Mouse (Mus musculus) forebrain, postnatal 0 days (tissue): ENCODE measurements around the gene Tprg. TPM values are rescaled to one million over a fixed set of nuclear protein-coding genes. Genes with fewer than 3 reads are reported as not detected.

Source experiments
- ATAC-seq: fragments of 200-750 bp; cut with Nextera tagmentation; 2 replicates; pipeline ENCODE4 v1.8.0; 2017; ENCODE audit warnings: mild to moderate bottlenecking, moderate library complexity
- DNase-seq: peaks from one replicate; pipeline ENCODE4 v3.0.0-alpha.2; 2015
- H3K27ac ChIP-seq: fragments of 300-500 bp; sonication (generic); 2 replicates; pipeline ENCODE4 v1.5.1; 2014; ENCODE audit warnings: low read depth, mild to moderate bottlenecking, antibody characterized with exemption, low read length, moderate library complexity, mixed read lengths
- H3K27me3 ChIP-seq: fragments of 300-500 bp; sonication (generic); 2 replicates; pipeline ENCODE4 v1.6.1; 2014; ENCODE audit warnings: mild to moderate bottlenecking, low read length, mixed read lengths; ENCODE audit not compliant: insufficient read depth
- H3K36me3 ChIP-seq: fragments of 300-500 bp; sonication (generic); 2 replicates; pipeline ENCODE4 v1.6.1; 2014; ENCODE audit warnings: mild to moderate bottlenecking, moderate library complexity; ENCODE audit not compliant: insufficient read depth
- H3K4me1 ChIP-seq: fragments of 300-500 bp; sonication (generic); 2 replicates; pipeline ENCODE4 v1.6.1; 2014; ENCODE audit warnings: antibody characterized with exemption; ENCODE audit not compliant: insufficient read depth
- H3K4me2 ChIP-seq: fragments of 300-500 bp; sonication (generic); 2 replicates; pipeline ENCODE4 v1.6.1; 2014; ENCODE audit warnings: low read depth, mild to moderate bottlenecking, moderate library complexity
- H3K4me3 ChIP-seq: fragments of 300-500 bp; sonication (generic); 2 replicates; pipeline ENCODE4 v1.5.1; 2014; ENCODE audit warnings: low read depth, low read length, mixed read lengths
- H3K9ac ChIP-seq: fragments of 300-500 bp; sonication (generic); 2 replicates; pipeline ENCODE4 v1.6.1; 2014; ENCODE audit warnings: mild to moderate bottlenecking
- H3K9me3 ChIP-seq: fragments of 300-500 bp; sonication (generic); 2 replicates; pipeline ENCODE4 v1.6.1; 2016; ENCODE audit warnings: low read length
- CTCF ChIP-seq: sonication (generic); IDR thresholded peaks from 2 replicates; pipeline ENCODE4 v1.5.1; 2016; ENCODE audit warnings: antibody characterized with exemption, control low read depth, low read depth
- WGBS: fragments of 180-500 bp; shearing (Covaris S2); extraction: QIAGEN DNeasy Blood & Tissue Kit; methylation state at CpG from one replicate; pipeline ENCODE4 v1.1.7; 2014; 5-methylcytosine and 5-hydroxymethylcytosine counted together
- polyA plus RNA-seq: library from polyadenylated mRNA; unstranded; fragments of >200 nt; fragmentation: Nextera tagmentation; extraction: Ambion mirVana; gene quantifications from 2 replicates; pipeline ENCODE4 v1.2.1, GENCODE M21; 2015
- total RNA-seq: library from RNA; depleted of rRNA; stranded (reverse); fragments of >200 nt; gene quantifications from 2 replicates; pipeline ENCODE4 v1.2.3, GENCODE M21; 2014

The Tprg gene
- total and polyA plus RNA-seq, 2 experiments from 2014 or later, result not detected

DNA sequence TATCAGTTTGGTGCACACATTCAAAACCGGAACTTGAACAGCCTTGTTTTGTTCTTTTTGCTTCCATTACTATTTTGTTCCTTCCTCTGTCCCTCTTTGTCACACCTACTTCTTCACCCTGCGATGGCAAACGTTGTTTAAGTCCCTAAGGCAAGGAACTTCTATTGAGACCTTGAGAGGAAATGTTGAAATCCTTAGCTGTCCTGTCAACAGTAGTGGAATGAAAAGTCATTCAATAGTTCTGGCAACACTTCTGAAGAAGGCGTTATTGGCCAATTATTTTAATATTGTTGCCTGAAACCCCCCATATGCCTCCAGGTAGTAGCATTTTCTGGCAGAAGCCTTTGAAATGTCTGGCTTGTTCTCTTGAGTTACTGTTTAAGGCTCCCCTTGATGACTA, 137.4 kb downstream of the Tprg start:
- WGBS, result 79% methylated on average over 4 of the region's 4 CpGs
- Histone ChIP-seq H3K4me2 (no peak overlapping the region), H3K4me3 (no peak overlapping the region), H3K27me3 (no peaks in the 10 kb centered on the region), H3K27ac (no peak overlapping the region), H3K4me1 (no peaks in the 10 kb centered on the region), H3K9ac (no peak overlapping the region), H3K9me3 (no peaks in the 10 kb centered on the region), H3K36me3 (no peaks in the 10 kb centered on the region)
- DNase-seq (no peak), ATAC-seq (no peak)
- no peak for TF ChIP-seq CTCF

DNA sequence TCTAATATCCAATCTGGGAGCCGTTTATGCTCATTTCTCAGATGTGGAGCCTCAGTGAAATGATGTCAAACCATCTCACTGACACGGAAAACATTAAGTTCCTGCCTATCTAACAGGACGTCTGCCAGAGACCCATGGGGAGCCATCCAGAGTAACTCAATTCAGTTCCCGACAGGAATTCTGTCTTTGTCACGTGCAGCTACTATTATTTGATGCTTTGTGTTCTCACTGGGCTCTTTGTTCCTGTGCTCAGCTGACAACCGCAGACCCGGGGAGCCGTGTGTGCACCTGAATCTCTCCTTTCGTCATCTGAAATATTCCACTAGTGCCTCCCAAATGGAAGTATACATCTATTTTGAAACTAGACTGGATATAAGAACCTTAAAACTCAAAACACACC, 138.3 kb downstream of the Tprg start:
- Histone ChIP-seq H3K27ac (no peak overlapping the region), H3K9me3 (no peaks in the 10 kb centered on the region), H3K36me3 (no peaks in the 10 kb centered on the region), H3K9ac (no peak overlapping the region), H3K4me2 (no peak overlapping the region), H3K4me1 (no peaks in the 10 kb centered on the region), H3K27me3 (no peaks in the 10 kb centered on the region), H3K4me3 (no peak overlapping the region)
- no peak for TF ChIP-seq CTCF
- WGBS, result 17% methylated on average over 9 of the region's 9 CpGs
- ATAC-seq (no peak; the same call in 1 of the 2 replicates), DNase-seq (peak; percentile 20)

DNA sequence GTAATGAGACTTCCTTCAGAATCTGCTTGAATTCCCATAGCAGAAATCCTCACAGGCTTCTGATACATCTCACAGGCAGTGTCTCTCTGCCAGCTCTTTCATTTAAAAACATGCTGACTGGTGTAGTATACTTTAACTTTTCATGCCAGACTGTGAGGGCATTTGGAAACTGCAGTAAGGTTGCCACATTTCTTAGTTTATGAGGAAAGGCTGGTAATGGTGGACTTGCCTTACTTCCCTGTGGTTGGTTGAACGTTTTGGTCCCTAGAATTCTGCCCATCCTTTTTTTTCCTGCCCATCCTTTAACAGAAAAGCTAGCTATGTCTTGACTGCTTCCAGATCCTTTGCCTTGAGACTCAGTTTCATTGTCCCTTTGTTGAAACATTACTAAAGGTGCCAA, 138.8 kb downstream of the Tprg start:
- TF ChIP-seq CTCF, result no peak
- Histone ChIP-seq H3K36me3 (no peaks in the 10 kb centered on the region), H3K4me3 (no peak overlapping the region), H3K4me2 (no peak overlapping the region), H3K4me1 (no peaks in the 10 kb centered on the region), H3K9ac (no peak overlapping the region), H3K27me3 (no peaks in the 10 kb centered on the region), H3K9me3 (no peaks in the 10 kb centered on the region), H3K27ac (no peak overlapping the region)
- 18% methylated on average over 1 of the region's 1 CpGs for WGBS
- ATAC-seq (no peak), DNase-seq (peak; percentile 11)

DNA sequence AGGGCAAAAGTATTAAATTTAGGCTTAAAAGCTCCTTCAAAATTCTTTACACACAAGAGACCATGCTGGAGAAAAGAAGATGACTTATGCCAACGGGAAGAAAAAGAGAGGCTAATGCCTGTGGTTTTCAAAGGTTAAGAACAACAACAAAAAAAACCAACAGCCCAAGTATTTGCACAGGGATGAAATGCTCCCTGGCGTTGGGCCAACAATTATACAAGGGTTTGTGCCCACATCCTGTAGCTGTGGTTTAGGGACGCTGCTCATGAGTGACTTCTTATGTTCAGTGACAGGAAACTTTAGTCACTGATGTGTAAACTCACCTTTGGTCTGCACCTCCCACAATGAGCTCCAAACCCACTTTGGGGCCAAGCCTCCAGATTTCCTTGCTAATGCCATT, 139.6 kb downstream of the Tprg start:
- Histone ChIP-seq H3K27me3 (no peaks in the 10 kb centered on the region), H3K4me3 (no peak overlapping the region), H3K4me1 (no peaks in the 10 kb centered on the region), H3K27ac (no peak overlapping the region), H3K36me3 (no peaks in the 10 kb centered on the region), H3K9me3 (no peaks in the 10 kb centered on the region), H3K4me2 (no peak overlapping the region), H3K9ac (no peak overlapping the region)
- TF ChIP-seq CTCF, result no peak
- ATAC-seq (no peak), DNase-seq (no peak)
- 39% methylated on average over 3 of the region's 3 CpGs for WGBS

DNA sequence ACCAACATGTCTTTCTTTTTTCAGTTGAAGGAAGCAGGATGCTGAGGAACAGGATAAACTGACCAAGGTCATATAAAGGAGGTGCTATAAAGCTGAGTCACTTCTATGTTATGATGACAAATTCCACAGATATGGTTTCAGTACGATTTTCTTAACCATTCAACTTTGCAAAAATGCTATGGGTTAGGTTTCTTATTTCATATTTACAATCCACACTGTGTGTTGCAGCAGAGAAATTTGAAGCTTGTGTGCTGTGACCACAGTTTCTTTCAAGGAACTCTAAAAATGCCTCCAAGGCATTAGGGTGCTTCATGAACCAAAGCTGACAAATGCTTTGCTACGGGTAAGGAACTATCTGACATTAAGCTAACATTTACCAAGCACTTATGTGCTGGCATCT, 153.4 kb downstream of the Tprg start:
- no peak for TF ChIP-seq CTCF
- ATAC-seq, result no peak
- 92% methylated on average over 2 of the region's 2 CpGs for WGBS
- Histone ChIP-seq H3K27ac (no peak overlapping the region), H3K4me1 (no peaks in the 10 kb centered on the region), H3K9ac (no peak overlapping the region), H3K9me3 (no peaks in the 10 kb centered on the region), H3K27me3 (no peaks in the 10 kb centered on the region), H3K4me2 (no peak overlapping the region), H3K4me3 (no peak overlapping the region), H3K36me3 (no peaks in the 10 kb centered on the region)
- DNase-seq, result no peak

DNA sequence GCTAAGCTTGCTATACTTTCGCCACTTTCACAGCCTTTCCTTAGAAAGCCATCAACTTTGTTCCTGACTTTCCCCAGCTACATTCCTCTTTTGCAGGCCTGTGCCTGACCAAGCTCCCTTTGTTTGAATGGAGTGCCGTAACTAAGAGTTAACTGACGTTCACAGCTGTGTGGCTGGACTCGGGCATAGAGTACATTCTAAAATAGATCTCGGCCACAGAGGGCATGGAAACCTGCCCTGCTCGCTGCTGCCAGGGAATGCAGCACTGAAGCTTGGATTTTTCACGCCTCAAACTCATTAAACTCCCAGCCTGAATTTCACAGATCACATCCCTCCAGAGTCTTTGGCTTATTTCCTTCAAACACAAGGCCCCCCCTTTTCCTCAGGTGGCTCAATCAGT, 159.0 kb downstream of the Tprg start:
- H3K27me3 ChIP-seq, result no peaks in the 10 kb centered on the region
- no peak overlapping the region for H3K27ac ChIP-seq
- H3K9me3 ChIP-seq, result no peaks in the 10 kb centered on the region
- no peaks in the 10 kb centered on the region for H3K4me1 ChIP-seq
- no peak overlapping the region for H3K4me2 ChIP-seq
- no peak overlapping the region for H3K4me3 ChIP-seq
- DNase-seq (no peak), ATAC-seq (no peak)
- H3K9ac ChIP-seq, result no peak overlapping the region
- 48% methylated on average over 7 of the region's 7 CpGs for WGBS
- no peaks in the 10 kb centered on the region for H3K36me3 ChIP-seq
- TF ChIP-seq CTCF, result no peak

DNA sequence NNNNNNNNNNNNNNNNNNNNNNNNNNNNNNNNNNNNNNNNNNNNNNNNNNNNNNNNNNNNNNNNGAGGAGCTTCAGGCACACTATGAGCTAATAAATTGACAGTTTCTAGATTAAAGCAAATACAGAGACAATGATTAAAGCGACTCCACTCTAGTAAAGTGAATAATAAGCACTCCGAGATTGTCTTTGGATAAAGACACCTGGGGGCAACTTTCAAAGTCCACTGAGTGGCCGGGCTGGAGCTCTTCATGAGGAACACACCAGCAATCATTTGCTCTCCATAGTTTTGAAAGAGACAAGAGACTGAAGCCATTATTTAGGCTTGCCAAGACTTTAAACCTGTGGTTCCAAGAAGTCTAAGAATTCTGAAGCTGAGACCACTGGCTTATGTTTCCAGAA, 164.9 kb downstream of the Tprg start:
- DNase-seq, result no peak

DNA sequence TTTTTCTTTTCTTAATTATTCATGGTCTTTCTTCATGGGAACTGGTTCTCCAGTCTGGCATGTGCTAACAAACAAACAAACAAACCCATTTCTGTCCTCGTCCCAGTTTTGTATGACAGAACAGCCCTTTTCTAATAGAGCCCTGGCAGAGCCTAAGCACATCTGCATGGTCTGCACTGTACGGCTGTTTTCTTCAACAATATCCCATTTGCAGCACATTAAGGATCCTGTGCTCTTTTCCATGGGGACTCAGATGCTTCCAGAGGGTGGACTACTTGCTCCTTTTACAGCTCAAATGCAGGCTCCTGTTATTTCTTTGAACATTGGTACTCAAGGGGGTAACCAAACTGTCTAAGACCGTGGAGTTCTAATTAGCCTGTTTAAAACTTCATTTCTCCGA, 178.1 kb downstream of the Tprg start:
- no peak overlapping the region for H3K27ac ChIP-seq
- no peak overlapping the region for H3K9ac ChIP-seq
- no peak overlapping the region for H3K4me3 ChIP-seq
- H3K36me3 ChIP-seq, result no peaks in the 10 kb centered on the region
- no peaks in the 10 kb centered on the region for H3K27me3 ChIP-seq
- WGBS, result 53% methylated on average over 4 of the region's 4 CpGs
- H3K4me1 ChIP-seq, result no peaks in the 10 kb centered on the region
- H3K9me3 ChIP-seq, result no peaks in the 10 kb centered on the region
- ATAC-seq, result no peak
- no peak overlapping the region for H3K4me2 ChIP-seq
- TF ChIP-seq CTCF, result no peak
- no peak for DNase-seq

More for the DNA sequence above, 164.9 kb downstream of the Tprg start:
- Histone ChIP-seq H3K27ac (no peak overlapping the region), H3K4me1 (no peaks in the 10 kb centered on the region), H3K9ac (no peak overlapping the region), H3K27me3 (no peaks in the 10 kb centered on the region), H3K4me2 (no peak overlapping the region), H3K36me3 (no peaks in the 10 kb centered on the region), H3K9me3 (no peaks in the 10 kb centered on the region), H3K4me3 (no peak overlapping the region)
- TF ChIP-seq CTCF, result no peak
- ATAC-seq, result no peak
- 83% methylated on average over 3 of the region's 3 CpGs for WGBS
